Mouse (Mus musculus) brain, embryonic 18.5 days (tissue): ENCODE data around the gene Myo9b.
"Not testable (repeated sequence)": the region's sequence is repeated elsewhere in the genome, so short reads cannot be mapped to it uniquely, and the experiment has no call there.

Experiments used
- DNase-seq: peaks from one replicate; pipeline ENCODE4 v3.0.0-alpha.2; 2012; ENCODE audit warnings: low read depth, low spot score

Myo9b gene

DNA sequence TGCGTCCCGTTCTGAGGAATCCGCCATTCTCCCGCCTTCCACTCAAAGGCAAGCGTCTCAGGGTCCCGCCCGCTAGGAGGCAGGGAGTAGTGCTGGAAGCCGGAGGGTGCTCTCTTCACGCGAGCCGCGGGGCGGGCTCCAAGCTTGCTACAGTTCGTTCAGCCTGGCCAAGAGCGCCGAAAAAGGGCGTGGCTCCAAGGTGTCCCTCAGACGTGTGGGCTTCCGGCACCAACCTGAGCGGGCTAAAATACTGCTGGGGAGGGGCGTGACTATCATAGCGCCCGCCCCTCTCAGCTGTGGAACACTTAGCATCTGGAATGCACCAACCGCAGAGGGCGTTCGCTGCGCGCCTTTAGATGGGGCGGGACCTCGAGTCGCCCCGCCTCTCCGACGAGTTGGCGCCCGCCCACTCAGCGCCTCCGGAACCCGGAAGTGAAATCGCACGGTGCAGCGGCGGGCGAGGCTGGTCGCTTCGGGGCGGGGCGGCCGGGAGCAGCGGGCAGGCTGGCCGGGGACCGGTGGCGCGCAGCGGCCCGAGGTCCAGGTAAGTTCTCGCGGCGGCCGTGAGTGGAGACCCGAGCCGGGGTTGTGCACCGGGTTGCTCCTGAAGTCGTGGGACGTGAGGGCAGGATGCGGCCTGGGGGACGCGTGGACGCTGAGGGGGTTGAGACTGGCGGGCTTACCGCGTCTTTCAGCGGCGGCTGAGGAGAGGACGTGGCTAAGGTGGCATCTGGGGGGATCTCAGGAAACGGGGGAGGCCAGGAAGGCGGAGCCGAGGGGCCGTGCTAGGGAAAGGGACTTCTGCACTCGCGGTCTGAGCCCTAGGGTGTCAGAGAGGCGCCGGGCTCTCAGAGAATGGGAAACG lies at the start of gene Myo9b, which contains the start of gene Haus8:
TSS of gene Myo9b (plus strand) at position 429 of the 865 bp plus-strand sequence.
TSS of gene Haus8 (minus strand) at position 649 of the 865 bp plus-strand sequence.
- peak; percentile 93 for DNase-seq

DNA sequence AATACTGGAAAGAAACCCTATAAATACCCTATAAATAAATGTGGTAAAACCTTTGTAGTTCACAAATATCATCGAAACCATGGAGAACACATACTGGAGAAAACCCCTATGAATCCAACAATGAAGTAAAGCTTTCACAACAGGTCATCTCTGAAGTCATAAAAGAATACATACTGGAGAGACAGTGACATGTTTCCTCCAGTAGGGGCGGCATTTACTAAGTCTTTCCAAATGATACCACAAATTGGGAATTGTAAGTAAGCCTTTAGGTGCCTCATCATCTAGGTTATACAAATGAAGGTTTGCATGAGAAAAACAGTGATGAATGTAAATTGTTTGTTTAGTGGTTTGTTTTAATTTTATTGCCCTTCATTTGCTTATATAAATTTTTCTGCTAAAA lies 48.0 kb upstream of the Myo9b start:
- DNase-seq: no peak

DNA sequence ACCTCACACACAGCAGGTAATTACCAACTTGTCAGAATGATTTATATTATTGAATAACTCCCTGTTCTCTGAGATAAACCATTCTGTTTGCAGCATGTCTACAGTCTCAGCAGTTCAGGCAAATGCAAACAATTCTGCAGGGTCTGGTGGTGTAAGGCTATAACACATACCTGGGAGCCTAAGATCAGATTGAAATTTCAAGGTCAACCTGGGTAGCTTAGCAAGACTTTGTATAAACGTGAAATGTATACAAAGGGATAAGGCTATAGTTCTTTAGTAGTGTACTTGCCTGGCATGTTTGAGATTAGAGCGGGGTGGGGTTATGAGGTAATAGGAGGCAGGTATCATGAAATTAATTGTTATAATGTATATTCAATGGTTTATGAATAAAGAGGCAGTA lies 29.8 kb upstream of the Myo9b start:
- no peak for DNase-seq

DNA sequence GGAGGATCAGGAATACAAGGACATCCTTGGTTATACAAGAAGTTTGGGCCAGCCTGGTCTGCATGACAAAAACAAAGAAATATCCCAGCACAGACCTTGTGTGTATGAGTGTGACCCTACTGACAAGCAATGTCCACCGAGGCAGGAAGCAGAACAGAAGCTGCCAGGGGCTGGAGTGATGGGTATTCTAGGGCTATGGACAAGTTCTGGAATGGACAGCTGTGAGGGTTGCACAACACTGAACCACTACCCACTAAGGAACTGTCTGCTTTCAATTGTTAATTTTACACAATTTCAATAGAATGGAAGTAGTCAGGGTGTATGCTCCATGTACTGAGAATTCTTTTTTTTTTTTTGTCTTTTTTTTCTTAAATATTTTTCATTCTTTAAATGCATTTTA lies 24.3 kb upstream of the Myo9b start:
- DNase-seq: no peak

DNA sequence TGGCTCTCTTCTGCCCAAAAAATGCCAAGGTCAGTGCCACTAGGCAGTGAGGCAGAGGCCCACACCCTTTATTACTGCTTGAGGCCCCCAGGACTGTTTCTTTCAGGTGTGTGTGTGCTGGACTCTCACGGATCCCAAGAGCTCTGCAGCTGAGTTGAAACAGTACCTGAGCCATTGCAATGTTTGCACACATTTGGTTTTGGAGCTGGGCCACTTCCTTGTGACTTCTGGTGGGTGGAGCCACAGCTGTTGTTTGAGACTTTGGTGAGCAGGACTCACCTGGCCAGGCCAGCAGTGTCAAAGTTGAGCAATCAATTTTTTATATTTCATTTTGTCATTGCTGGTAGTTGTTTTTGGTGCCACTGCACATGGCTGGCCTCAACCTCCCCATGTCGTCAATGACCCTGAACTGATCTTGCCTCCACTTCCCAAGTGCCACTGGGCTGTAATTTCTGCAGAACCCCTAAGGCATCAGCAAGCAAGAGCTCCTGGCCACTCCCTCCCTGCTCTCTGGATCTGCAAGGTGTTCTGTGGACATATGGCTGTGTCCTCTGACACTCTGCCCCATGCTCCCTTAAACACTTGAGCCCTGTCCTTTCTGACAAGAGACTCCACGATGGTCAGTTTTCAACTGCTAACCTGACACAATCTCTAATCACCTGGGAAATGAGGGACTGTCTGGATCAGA lies 15.8 kb upstream of the Myo9b start:
- no peak for DNase-seq

DNA sequence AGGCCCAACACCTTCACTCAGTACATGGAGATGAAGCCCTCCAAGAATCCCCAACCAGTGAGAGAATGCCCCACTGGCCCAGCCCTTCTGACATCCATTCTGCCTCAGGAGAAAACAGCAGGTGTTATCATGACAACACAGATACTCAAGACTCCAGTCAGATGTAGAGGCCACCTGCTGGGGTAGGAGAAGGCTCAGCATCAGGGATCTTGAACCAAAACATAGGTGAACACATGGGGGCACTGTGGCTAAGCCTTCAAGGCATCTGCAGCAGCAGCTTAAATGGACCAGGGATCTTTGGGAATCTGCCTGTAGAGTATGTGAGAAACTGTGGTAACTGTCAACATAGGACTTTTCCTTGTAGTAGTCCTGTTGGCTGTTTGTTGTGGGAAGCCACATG lies 11.3 kb upstream of the Myo9b start:
- DNase-seq: no peak

DNA sequence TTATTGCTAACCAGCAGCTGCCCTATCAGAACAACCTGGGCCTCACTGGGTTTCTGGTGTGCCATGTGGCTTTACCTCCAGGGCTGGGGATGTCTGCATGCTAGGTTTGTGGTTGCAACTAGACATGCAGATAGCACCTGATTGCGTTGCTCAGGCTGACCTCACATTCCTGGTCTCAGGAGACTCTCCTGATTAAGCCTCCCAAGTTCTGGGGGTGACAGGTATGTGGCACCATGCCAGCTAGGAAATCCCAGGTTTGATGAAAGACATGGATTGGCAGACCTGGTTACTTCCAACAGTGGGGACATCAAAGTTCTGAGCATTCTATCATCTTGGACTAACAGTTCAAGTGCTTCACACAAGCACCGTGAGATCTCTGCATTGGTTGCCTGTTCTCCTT lies 4.8 kb upstream of the Myo9b start:
- no peak for DNase-seq

DNA sequence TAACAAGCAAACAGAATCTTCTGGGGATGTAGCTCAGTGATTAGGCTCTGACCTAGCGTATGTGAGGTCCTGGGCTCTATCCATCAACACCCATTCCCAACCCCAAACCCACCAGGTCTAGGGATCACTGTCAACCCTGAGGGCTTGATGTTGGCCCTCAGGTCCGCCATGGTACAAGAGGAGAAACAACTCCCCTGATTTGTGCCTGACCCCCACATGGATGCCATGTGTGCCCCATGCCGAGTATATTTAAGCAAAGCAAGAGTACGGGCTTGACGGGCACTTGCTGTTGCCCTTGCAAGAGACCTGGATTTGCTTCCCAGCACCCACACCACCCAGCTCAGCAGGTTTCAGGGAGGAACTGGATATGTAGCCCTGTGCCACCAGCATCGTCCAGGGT lies 4.2 kb upstream of the Myo9b start:
- not testable (repeated sequence) for DNase-seq

DNA sequence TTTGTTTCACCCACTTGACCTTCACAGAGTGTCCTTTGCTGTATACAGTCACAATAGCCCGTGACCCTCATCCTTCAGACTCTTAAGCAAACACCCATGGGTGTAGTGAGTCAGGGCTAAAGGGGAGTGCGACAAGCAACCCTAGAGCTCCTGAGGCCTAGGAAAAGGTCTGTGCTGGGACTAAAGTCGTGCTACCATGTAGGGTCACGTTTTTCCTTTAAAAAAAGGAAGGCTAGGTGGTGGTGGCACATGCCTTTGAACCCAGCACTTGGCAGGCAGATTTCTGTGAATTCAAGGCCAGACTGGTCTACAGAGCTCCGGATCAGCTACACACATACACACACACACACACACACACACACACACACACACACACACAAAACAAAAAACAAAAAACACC lies 884 bp upstream of the Myo9b start:
- DNase-seq: no peak

DNA sequence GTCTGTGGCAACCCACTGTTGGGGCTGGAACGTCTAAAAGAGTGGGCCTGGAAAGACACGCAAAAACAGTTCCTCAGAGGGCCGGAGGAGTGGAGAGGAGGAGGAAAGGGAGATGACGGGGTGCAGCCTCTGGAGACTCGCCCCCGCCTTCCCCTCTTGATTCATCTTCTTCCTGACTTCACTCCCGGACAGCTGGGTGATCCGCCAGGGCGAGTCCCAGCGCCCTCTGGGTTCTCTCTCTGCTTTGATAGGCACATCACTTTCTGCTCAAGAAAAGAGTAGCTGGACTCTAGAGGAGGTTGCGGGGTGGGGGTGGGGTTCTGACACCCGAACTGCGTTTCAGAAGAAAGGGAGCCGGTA lies 617 bp downstream of the Myo9b start:
- no peak for DNase-seq

DNA sequence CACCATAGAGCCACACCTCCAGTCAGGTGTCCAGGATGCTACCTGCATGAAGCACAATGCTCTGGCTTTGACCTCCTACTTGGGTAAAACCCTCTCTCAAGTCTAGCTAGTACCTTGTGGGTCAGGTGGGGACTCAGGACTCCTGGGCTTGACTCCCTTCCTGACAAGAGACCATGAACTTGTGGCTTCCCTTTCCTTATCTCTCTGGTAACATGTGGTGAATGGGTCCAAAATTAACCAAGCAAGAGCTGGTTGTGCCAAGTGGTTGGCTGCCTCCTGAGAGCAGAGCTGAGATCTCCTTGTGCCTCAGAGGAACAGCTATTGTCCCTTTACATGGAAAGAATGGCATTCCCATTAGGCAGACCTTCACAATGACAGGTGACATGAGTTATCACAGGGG lies 2.0 kb downstream of the Myo9b start:
- DNase-seq: no peak

DNA sequence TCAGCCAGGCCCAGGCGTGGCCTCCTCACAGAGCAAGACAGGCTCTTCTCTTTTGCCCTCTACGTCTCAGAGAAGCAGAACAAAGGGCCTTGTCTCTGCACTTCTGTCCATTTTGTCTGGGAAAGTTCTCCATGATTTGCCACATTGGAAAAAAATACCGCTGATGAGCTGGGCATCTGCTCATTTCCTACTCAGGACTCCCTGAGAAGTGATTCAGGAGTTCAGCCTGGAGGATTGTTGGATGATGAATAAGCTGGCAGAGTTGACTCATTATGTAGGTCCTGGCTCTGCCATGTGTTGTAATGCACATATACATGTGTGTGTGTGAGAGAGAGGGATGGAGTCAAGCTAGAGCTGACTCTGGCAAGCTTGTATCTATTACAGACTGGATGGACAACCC lies 3.7 kb downstream of the Myo9b start:
- DNase-seq: no peak

DNA sequence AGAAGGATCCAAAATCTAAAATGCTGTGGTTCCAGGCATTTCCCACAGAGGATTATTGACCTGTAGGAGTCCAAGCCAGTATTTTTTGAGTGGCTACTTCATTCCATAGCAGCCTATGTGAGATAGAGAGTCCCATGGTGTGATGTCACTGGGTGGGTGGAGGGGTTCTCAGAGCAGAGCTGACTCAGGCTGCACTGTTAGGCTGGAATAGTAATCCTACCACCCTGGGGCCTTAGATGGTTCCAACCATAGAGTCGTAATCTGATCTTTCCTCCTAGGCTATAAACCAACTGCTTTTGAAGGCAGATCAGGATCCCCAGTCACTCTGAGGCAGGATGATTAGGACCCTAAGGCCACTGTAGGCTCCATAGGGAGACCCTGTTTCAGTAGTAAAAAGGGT lies 6.9 kb downstream of the Myo9b start:
- DNase-seq: not testable (repeated sequence)

DNA sequence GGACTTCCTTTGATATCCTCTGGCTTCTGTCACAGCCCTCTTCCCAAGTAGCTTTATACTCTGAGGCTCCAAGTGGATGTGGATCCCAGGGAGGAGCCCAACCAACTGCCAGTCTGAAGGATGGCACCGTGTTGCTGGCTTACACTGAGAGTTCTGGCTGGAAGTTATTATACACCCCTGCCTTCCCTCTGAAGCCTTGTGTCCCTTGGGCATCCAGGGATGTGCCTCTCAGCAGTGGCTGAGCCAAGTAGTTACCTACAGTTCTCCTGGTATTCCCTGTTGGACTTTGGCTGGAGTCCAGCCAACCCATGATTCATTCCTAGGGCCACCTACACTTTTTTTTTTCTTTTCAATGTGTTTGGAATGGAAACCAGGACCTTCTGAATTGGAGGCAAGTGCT lies 9.2 kb downstream of the Myo9b start:
- not testable (repeated sequence) for DNase-seq

DNA sequence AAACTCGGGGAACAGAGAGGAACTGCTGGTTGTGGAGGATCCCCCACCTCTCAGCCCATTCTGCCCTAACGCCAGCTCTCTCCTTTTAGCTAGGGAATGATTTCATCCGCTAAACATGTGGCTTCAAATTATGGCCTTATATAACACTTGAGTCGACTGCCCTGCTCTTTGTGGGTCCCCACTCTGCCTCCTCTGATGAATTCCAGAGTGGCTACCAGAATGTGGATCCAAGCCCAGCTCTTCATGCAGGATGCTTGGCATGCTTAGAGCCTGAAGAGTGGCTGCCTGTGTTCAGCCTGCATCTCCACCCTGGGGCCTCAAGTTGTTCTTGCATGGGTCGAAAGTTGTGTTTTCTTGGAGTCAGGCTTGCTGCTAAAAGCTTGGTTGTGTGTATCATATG lies 10.1 kb downstream of the Myo9b start:
- no peak for DNase-seq

DNA sequence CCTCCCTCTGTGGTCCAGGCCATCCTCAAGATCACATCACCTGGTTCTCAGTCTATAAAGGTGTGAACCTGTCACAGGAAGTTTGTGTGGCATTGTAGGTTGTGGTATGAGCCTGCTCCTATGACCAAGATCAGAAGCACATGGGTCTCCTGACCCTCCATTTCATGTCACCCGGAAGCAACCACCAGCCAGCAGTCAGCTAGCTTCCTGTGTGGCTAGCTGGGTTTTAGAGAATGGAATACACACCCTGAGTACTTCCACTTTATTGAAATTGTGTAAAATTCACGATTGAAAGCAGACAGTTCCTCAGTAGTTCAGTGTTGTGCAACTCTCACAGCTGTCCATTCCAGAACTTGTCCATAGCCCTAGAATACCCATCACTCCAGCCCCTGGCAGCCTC lies 13.7 kb downstream of the Myo9b start:
- not testable (repeated sequence) for DNase-seq

DNA sequence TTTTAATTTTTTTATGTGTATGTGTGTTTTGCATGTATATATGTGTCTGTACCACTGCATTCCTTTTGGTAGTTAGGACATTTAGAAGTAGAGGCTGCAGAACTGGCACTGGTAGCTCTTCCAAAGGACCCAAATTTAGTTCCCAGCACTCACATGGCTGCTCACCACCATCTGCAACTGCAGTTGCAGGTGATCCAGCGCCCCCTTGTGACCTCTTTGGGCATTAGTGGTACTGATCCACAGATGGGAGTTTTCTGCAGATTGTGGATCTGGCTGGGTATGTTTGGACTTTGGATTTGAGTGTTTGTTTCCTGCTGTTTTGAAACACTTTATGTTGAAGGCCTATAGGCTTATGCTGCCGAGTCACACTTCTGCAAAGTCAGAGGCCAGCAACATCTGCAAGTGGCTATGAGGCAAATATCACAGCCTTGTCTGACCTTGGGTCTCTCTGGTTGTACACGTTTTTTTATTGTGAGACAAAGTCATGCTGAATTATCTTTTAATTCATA lies 16.0 kb downstream of the Myo9b start:
- no peak for DNase-seq

DNA sequence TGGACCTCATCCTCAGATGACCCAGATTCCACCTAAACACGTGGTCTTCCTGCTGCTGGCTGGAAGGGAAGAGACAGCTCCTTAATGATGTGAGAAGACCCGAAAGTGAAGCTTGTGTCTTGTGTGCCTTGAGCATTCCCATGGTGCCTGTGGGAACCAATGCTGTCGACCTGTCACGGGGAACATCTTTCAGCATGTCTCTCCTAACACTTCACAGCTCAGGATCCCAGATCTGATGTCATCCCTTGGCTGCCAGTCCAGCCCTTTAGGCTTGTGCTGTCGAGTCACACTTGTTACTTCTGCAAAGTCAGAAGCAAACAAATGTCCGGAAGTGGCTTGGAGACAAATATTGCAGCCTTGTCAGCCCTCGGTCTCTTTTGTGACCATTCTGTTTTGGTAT lies 16.6 kb downstream of the Myo9b start:
- DNase-seq: no peak

DNA sequence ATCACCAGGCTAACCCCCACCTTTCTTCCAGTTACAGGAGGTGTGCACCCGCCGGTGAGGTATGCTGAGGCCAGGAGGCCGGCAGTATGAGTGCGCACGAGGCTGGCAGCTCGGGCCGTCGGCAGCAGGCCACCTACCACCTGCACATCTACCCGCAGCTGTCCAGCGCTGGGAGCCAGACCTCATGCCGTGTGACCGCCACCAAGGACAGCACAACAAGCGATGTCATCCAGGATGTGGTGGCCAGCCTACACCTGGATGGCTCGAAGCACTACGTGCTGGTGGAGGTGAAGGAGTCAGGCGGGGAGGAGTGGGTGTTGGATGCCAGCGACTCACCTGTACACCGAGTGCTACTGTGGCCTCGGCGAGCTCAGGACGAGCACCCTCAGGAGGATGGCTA lies 17.7 kb downstream of the Myo9b start:
- DNase-seq: no peak

DNA sequence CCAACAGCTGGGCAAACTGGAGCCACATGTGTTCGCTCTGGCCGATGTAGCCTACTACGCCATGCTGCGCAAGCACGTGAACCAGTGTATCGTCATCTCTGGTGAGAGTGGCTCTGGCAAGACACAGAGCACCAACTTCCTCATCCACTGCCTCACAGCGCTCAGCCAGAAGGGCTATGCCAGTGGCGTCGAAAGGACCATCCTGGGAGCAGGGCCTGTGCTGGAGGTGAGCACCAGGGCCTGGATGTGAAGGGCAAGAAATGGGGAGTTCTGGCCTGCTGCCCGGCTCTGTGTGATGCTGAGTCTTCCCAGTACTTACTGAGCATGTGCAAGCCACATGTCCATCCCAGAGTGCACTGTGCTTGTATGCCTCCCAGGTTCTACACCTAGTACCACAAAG lies 18.4 kb downstream of the Myo9b start:
- DNase-seq: no peak

DNA sequence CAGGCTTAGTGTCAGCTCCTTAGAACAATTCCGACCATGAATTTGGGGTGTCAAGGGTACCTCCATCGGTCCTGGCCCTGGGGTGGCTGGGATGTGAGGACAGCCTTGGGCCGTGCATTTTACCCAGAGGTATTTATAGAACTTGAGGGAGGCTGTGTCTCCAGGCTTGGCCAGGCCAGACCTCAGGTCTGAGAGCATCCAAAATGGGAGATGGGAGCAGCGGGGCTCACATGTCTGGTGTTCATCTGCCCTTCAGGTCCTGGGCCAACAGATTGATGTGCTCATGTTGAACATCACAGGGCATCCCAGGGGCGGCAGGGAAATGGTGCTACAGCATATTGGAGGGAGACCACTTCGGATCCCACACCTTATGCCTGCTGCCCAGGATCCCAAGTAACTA lies 18.8 kb downstream of the Myo9b start:
- no peak for DNase-seq

DNA sequence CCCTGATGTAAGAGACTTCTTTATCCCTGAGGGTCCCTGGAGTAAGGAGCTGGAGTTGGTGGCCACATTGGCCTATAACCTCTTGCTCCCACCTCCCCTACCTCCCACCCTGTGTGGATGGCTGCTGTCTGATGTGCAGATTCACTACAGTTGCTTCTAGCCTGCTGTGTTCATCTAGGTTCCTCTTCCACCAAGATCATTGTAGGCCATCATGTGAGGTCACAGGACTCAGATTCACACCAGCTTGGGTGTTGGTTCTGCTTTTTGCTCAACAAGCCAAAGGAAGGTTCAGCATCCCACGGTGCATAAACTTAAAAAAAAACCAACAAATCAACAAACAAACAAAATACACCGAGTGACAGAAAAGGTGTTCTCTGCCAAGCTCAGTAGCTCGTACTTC lies 21.4 kb downstream of the Myo9b start:
- DNase-seq: not testable (repeated sequence)

DNA sequence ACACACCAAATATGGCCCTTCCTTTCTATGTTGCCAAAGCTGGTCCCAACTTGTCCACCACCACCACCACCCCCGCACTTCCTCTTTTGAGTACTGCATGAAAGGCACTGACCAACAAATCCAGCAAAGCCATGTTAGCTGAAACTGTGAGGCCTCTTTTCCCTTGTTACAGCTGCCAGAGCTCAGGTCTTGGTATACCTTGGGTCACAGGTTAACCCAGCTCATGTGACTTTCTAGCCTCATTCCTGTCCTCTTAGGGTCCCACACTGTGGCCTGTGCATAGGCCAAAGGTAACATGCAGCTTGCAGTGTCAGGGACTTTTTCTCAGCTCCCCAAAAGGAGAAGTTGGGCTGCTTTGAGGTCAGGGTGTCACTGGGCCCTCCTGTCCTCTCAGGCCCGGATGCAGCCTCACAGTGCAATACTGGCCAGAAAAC lies 23.7 kb downstream of the Myo9b start:
- DNase-seq: no peak
